Mouse (Mus musculus) bone marrow macrophage, adult 2 months (primary cell): ENCODE data around the gene Rasip1. TPM values are rescaled to one million over a fixed set of nuclear protein-coding genes. Genes with fewer than 3 reads are reported as not detected.

Source experiments
- H3K27ac ChIP-seq: 2 replicates; pipeline ENCODE4 v1.5.1; 2012; ENCODE audit warnings: low read depth, low read length; ENCODE audit not compliant: insufficient read depth
- H3K4me1 ChIP-seq: 2 replicates; pipeline ENCODE4 v1.6.1; 2012; ENCODE audit warnings: low read length; ENCODE audit not compliant: control insufficient read depth, insufficient read depth
- H3K4me3 ChIP-seq: 2 replicates; pipeline ENCODE4 v1.5.1; 2012; ENCODE audit warnings: mild to moderate bottlenecking, low read length, moderate library complexity; ENCODE audit not compliant: insufficient read depth
- CTCF ChIP-seq: IDR thresholded peaks from 2 replicates; pipeline ENCODE4 v1.5.1; 2012; ENCODE audit warnings: low read depth, mild to moderate bottlenecking, low read length, moderate library complexity
- POLR2A ChIP-seq: IDR thresholded peaks from 2 replicates; pipeline ENCODE4 v1.6.1; 2012; ENCODE audit warnings: mild to moderate bottlenecking, low read depth, low read length, borderline replicate concordance
- polyA plus RNA-seq: library from polyadenylated mRNA; stranded (reverse); fragments of >200 nt; gene quantifications from 2 replicates; pipeline ENCODE4 v1.2.4, GENCODE M21; 2012; ENCODE audit not compliant: missing spikeins, insufficient read depth, insufficient read length

Rasip1 gene
- polyA plus RNA-seq, 1 experiment: 0.40 TPM

GRCm38 (mm10) chr7:45596107-45596506 is 31.2 kb upstream of the Rasip1 start:
- Histone ChIP-seq H3K4me1 (peaks cover 12% of the 10 kb centered on the region), H3K27ac (no peak overlapping the region), H3K4me3 (no peak overlapping the region)
- no peak for TF ChIP-seq CTCF
- TF ChIP-seq POLR2A: no peak

- H3K4me3 ChIP-seq: no peak overlapping the region
- H3K27ac ChIP-seq: no peak overlapping the region
- TF ChIP-seq CTCF (no peak), POLR2A (no peak)
- H3K4me1 ChIP-seq: peaks cover 7% of the 10 kb centered on the region
Observed at GRCm38 (mm10) chr7:45597013-45597412, 30.3 kb upstream of the Rasip1 start.

- Histone ChIP-seq H3K27ac (no peak overlapping the region), H3K4me1 (peaks cover 2% of the 10 kb centered on the region), H3K4me3 (no peak overlapping the region)
- TF ChIP-seq CTCF (no peak), POLR2A (no peak)
Observed at GRCm38 (mm10) chr7:45597527-45597926, 29.8 kb upstream of the Rasip1 start.

GRCm38 (mm10) chr7:45598960-45599879 is 28.1 kb upstream of the Rasip1 start:
- H3K27ac ChIP-seq: no peak overlapping the region
- no peak for TF ChIP-seq CTCF
- TF ChIP-seq POLR2A: no peak
- no peaks in the 10 kb centered on the region for H3K4me1 ChIP-seq

GRCm38 (mm10) chr7:45605704-45606289 is 21.5 kb upstream of the Rasip1 start:
- no peak overlapping the region for H3K4me3 ChIP-seq
- no peak for TF ChIP-seq CTCF
- TF ChIP-seq POLR2A: no peak
- H3K27ac ChIP-seq: no peak overlapping the region
- H3K4me1 ChIP-seq: peaks cover 2% of the 10 kb centered on the region; the same call in 1 of the 2 replicates

More at GRCm38 (mm10) chr7:45598960-45599879, 28.1 kb upstream of the Rasip1 start:
- no peak overlapping the region for H3K4me3 ChIP-seq

- H3K4me3 ChIP-seq: no peak overlapping the region
- TF ChIP-seq POLR2A (no peak), CTCF (no peak)
- H3K4me1 ChIP-seq: peaks cover 5% of the 10 kb centered on the region; the same call in 1 of the 2 replicates
- H3K27ac ChIP-seq: no peak overlapping the region
Observed at GRCm38 (mm10) chr7:45609511-45609910, 17.8 kb upstream of the Rasip1 start.

- no peak overlapping the region for H3K27ac ChIP-seq
- H3K4me3 ChIP-seq: no peak overlapping the region
- peaks cover under 1% of the 10 kb centered on the region; the same call in 1 of the 2 replicates for H3K4me1 ChIP-seq
- TF ChIP-seq CTCF (no peak), POLR2A (no peak)
Observed at GRCm38 (mm10) chr7:45616277-45616676, 11.0 kb upstream of the Rasip1 start.

- H3K4me3 ChIP-seq: no peak within 1 kb of the TSS
- H3K27ac ChIP-seq: no peak within 1 kb of the TSS
- H3K4me1 ChIP-seq: no peaks in the 10 kb centered on the region
Observed at GRCm38 (mm10) chr7:45617042-45617695, 10.1 kb upstream of the Rasip1 start, which contains the start of gene Fut1. Gene Fut1, plus strand, starts transcription at chr7:45617289.

GRCm38 (mm10) chr7:45618316-45618715 is 9.0 kb upstream of the Rasip1 start:
- no peak for TF ChIP-seq CTCF
- no peak for TF ChIP-seq POLR2A
- no peak overlapping the region for H3K27ac ChIP-seq
- H3K4me1 ChIP-seq: no peaks in the 10 kb centered on the region
- no peak overlapping the region for H3K4me3 ChIP-seq

More at GRCm38 (mm10) chr7:45617042-45617695, 10.1 kb upstream of the Rasip1 start, which contains the start of gene Fut1:
- TF ChIP-seq CTCF (no peak), POLR2A (no peak)
